Mouse (Mus musculus) liver, embryonic 14.5 days (tissue): ENCODE measurements around the gene Anks1.

Source experiments
- CTCF ChIP-seq: IDR thresholded peaks from 2 replicates; pipeline ENCODE4 v1.5.1; 2016; ENCODE audit warnings: antibody characterized with exemption, low read depth, control low read depth
- EP300 ChIP-seq: IDR thresholded peaks from 2 replicates; pipeline ENCODE4 v1.6.1; 2016; ENCODE audit warnings: antibody characterized with exemption, low read depth

- TF ChIP-seq CTCF, result no peak
- TF ChIP-seq EP300, result no peak
Measured at GRCm38 (mm10) chr17:28009716-28010114, 100.6 kb downstream of the Anks1 start.
